Mouse (Mus musculus) heart, embryonic 11.5 days (tissue): ENCODE results near the gene Chrm5. TPM values are rescaled to one million over a fixed set of nuclear protein-coding genes. Genes with fewer than 3 reads are reported as not detected.

Source experiments
- ATAC-seq: fragments of 200-750 bp; cut with Nextera tagmentation; replicated peaks from 2 replicates; pipeline ENCODE4 v1.8.0; 2017; ENCODE audit warnings: moderate library complexity; ENCODE audit not compliant: insufficient number of reproducible peaks, low FRiP score, low TSS enrichment
- H3K27ac ChIP-seq: fragments of 300-500 bp; sonication (generic); 2 replicates; pipeline ENCODE4 v1.5.1; 2014; ENCODE audit warnings: mild to moderate bottlenecking, low read depth, low read length
- H3K27me3 ChIP-seq: fragments of 300-500 bp; sonication (generic); 2 replicates; pipeline ENCODE4 v1.6.1; 2014; ENCODE audit warnings: mild to moderate bottlenecking, low read length, mixed read lengths; ENCODE audit not compliant: control insufficient read depth, insufficient read depth
- H3K36me3 ChIP-seq: fragments of 300-500 bp; sonication (generic); 2 replicates; pipeline ENCODE4 v1.6.1; 2014; ENCODE audit warnings: mild to moderate bottlenecking, low read length, moderate library complexity, mixed read lengths; ENCODE audit not compliant: control insufficient read depth, insufficient read depth
- H3K4me1 ChIP-seq: fragments of 300-500 bp; sonication (generic); 2 replicates; pipeline ENCODE4 v1.6.1; 2014; ENCODE audit warnings: low read length; ENCODE audit not compliant: control insufficient read depth, insufficient read depth
- H3K4me2 ChIP-seq: fragments of 300-500 bp; sonication (generic); 2 replicates; pipeline ENCODE4 v1.6.1; 2014; ENCODE audit warnings: mild to moderate bottlenecking, moderate library complexity
- H3K4me3 ChIP-seq: fragments of 300-500 bp; sonication (generic); 2 replicates; pipeline ENCODE4 v1.5.1; 2014; ENCODE audit warnings: low read depth, low read length
- H3K9ac ChIP-seq: fragments of 300-500 bp; sonication (generic); 2 replicates; pipeline ENCODE4 v1.6.1; 2014; ENCODE audit warnings: mild to moderate bottlenecking, low read depth, low read length, moderate library complexity
- H3K9me3 ChIP-seq: fragments of 300-500 bp; sonication (generic); replicated peaks from 2 replicates; pipeline ENCODE4 v1.6.1; 2016; ENCODE audit warnings: low read length; ENCODE audit not compliant: control insufficient read depth
- WGBS: fragments of 180-500 bp; shearing (Covaris S2); extraction: QIAGEN DNeasy Blood & Tissue Kit; methylation state at CpG from one replicate; pipeline ENCODE4 v1.1.7; 2014; ENCODE audit not compliant: insufficient replicate concordance; 5-methylcytosine and 5-hydroxymethylcytosine counted together
- polyA plus RNA-seq: library from polyadenylated mRNA; unstranded; fragments of >200 nt; fragmentation: Nextera tagmentation; extraction: Ambion mirVana; gene quantifications from 2 replicates; pipeline ENCODE4 v1.2.1, GENCODE M21; 2014

The Chrm5 gene
- not detected in 2 replicates for polyA plus RNA-seq

GRCm38 (mm10) chr2:112480669-112481068, at the start of gene Chrm5:
Gene Chrm5, minus strand, starts transcription at chr2:112480769.
- no peak within 1 kb of the TSS for H3K4me3 ChIP-seq
- no peaks in the 10 kb centered on the region for H3K9me3 ChIP-seq
- H3K4me2 ChIP-seq, result no peak within 1 kb of the TSS
- H3K27me3 ChIP-seq, result no peaks in the 10 kb centered on the region
- H3K27ac ChIP-seq, result no peak within 1 kb of the TSS
- ATAC-seq, result no peak
- H3K36me3 ChIP-seq, result no peaks in the 10 kb centered on the region
- 78% methylated on average over 5 of the region's 5 CpGs for WGBS
- H3K9ac ChIP-seq, result no peak within 1 kb of the TSS
- H3K4me1 ChIP-seq, result no peaks in the 10 kb centered on the region

- Histone ChIP-seq H3K27ac (no peak overlapping the region), H3K4me1 (no peaks in the 10 kb centered on the region), H3K9me3 (no peaks in the 10 kb centered on the region), H3K27me3 (no peaks in the 10 kb centered on the region), H3K4me3 (no peak overlapping the region), H3K4me2 (no peak overlapping the region), H3K36me3 (no peaks in the 10 kb centered on the region), H3K9ac (no peak overlapping the region)
- WGBS, result 88% methylated on average over 3 of the region's 3 CpGs
- ATAC-seq, result no peak
Observed at GRCm38 (mm10) chr2:112526933-112527332, 46.4 kb upstream of the Chrm5 start.

DNA sequence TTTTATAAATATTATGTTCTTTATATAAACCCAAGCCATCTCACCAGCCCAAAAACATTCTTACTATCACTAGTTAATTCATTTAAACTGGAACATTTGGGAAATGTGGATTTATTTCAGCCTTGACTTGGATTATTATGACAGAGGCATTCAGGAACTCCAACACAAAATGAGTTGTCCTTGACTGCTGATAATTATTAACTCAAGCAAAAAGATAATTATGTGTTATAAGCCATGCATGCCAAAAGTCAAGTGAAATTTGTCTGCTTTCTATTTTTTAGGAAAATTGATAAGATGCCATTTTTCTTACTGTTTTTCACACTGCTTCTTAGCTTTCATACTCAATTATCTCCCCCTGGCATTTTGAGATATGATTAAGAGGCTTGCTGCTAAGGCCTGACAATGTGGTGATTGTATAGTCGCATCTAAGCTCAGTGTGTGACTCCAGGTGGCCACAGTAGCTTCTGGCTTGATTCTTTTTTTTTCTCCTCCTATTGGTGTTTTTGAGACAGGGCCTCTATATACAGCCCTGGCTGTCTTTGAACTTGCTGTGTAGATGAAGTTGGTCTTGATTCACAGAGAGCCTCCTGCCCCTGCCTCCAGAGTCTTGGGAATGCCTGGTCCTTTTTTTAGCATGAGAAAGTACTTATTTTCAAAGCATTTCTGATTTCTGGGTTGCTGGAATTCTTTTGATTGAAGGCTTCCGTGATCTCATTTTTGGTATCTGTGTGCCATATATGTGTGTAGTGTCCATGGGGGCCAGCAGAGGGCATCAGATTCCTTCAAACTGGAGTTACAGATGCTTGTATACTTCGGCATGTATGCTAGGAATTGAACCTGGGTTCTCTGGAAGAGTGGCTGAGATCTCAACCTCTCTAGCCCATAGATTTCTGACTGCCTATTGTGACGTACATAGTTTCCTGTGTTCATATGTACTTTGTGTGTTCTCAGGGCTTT, 40.2 kb upstream of the Chrm5 start:
- Histone ChIP-seq H3K4me1 (no peaks in the 10 kb centered on the region), H3K4me2 (no peak overlapping the region), H3K36me3 (no peaks in the 10 kb centered on the region), H3K27me3 (no peaks in the 10 kb centered on the region), H3K4me3 (no peak overlapping the region), H3K9me3 (no peaks in the 10 kb centered on the region), H3K27ac (no peak overlapping the region), H3K9ac (no peak overlapping the region)
- no peak for ATAC-seq
- 80% methylated on average over 4 of the region's 4 CpGs for WGBS

DNA sequence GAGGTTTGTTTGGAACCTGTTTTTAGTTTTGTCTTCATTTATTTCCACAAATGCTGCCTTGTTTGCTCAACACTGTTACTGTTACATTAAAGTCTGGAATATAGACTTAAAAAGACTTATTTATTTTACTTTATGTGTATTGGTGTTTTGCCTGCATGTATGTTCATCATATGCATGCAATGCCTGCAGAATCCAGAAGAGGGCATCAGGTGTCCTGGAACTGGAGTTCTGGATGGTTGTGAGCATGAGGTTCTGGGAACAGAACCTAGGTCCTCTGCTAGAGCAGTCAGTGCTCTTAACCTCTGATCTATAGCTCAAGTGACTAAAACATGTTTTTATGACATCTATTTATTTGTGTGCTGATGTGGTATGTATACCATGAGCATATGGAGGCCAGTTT, 38.0 kb upstream of the Chrm5 start:
- Histone ChIP-seq H3K9ac (no peak overlapping the region), H3K27me3 (no peaks in the 10 kb centered on the region), H3K4me2 (no peak overlapping the region), H3K4me3 (no peak overlapping the region), H3K4me1 (no peaks in the 10 kb centered on the region), H3K9me3 (no peaks in the 10 kb centered on the region), H3K27ac (no peak overlapping the region), H3K36me3 (no peaks in the 10 kb centered on the region)
- no peak for ATAC-seq

DNA sequence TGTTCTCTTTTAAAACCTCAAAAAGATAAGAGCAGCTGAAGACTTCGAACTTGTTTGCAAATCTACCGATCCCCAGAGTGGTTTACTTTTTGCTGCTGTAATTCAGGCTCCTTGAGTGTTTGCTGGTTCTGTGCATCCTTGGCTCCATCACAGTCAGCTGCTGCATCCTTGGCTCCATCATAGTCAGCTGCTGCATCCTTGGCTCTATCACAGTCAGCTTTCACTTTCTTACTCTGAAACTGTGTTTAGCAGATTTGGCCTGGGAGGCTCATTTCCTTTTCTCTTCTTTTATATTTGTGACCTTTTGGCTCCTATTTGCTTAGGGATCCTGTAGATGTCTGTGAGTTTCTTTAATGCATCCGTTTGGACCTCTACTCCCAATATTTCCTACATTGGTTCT, 36.6 kb upstream of the Chrm5 start:
- no peaks in the 10 kb centered on the region for H3K4me1 ChIP-seq
- H3K4me3 ChIP-seq, result no peak overlapping the region
- H3K9me3 ChIP-seq, result no peaks in the 10 kb centered on the region
- 86% methylated on average over 3 of the region's 3 CpGs for WGBS
- H3K9ac ChIP-seq, result no peak overlapping the region
- H3K36me3 ChIP-seq, result no peaks in the 10 kb centered on the region
- H3K27ac ChIP-seq, result no peak overlapping the region
- ATAC-seq, result no peak
- no peaks in the 10 kb centered on the region for H3K27me3 ChIP-seq
- no peak overlapping the region for H3K4me2 ChIP-seq

- 70% methylated on average over 3 of the region's 3 CpGs for WGBS
- H3K27me3 ChIP-seq, result no peaks in the 10 kb centered on the region
Observed at GRCm38 (mm10) chr2:112516728-112517127, 36.2 kb upstream of the Chrm5 start.

DNA sequence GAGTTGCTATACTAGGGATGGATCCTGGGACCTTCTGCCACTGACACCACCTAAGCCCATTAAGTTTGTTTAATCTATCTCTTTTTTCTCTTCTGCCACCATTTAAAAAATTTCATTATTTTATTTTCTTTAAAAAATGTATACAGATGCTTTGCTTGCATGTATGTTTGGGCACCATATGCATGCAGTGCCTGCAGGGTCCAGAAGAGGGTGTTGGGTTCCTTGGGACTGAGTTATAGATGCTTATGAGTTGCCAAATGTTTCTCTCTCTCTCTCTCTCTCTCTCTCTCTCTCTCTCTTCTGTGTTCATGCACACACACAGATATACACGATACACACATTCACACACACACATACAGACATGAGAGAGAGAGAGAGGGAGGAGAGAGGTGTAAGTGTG, 32.5 kb upstream of the Chrm5 start:
- H3K27me3 ChIP-seq, result no peaks in the 10 kb centered on the region
- no peak for ATAC-seq
- no peaks in the 10 kb centered on the region for H3K36me3 ChIP-seq
- 75% methylated on average over 1 of the region's 1 CpGs for WGBS
- no peaks in the 10 kb centered on the region for H3K4me1 ChIP-seq
- H3K27ac ChIP-seq, result no peak overlapping the region
- no peaks in the 10 kb centered on the region for H3K9me3 ChIP-seq
- no peak overlapping the region for H3K9ac ChIP-seq
- H3K4me2 ChIP-seq, result no peak overlapping the region
- no peak overlapping the region for H3K4me3 ChIP-seq

More at GRCm38 (mm10) chr2:112516728-112517127, 36.2 kb upstream of the Chrm5 start:
- Histone ChIP-seq H3K4me1 (no peaks in the 10 kb centered on the region), H3K9me3 (no peaks in the 10 kb centered on the region), H3K27ac (no peak overlapping the region), H3K9ac (no peak overlapping the region), H3K4me2 (no peak overlapping the region), H3K36me3 (no peaks in the 10 kb centered on the region), H3K4me3 (no peak overlapping the region)
- no peak for ATAC-seq

GRCm38 (mm10) chr2:112510140-112510539, 29.6 kb upstream of the Chrm5 start:
- 59% methylated on average over 4 of the region's 4 CpGs for WGBS
- Histone ChIP-seq H3K4me1 (no peaks in the 10 kb centered on the region), H3K27ac (no peak overlapping the region), H3K27me3 (no peaks in the 10 kb centered on the region), H3K9ac (no peak overlapping the region), H3K4me3 (no peak overlapping the region), H3K9me3 (no peaks in the 10 kb centered on the region), H3K4me2 (no peak overlapping the region), H3K36me3 (no peaks in the 10 kb centered on the region)
- ATAC-seq, result peak; percentile 82; the same call in 1 of the 2 replicates

DNA sequence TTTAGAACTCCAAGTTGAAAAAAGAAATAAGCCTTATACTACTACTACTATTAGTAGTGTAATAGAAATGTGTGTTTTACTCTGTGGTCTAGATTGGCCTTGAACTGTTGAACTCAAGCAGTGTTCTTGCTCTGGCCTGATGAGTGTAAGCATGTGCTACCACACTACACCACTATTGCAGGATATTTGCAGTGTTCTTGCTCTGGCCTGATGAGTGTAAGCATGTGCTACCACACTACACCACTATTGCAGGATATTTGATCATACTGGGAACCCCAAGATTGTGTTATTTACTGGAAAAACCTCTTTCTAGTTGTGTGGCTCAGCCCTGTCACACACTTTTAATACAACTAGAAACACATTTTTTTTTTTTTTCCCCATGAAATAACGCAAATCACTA, 26.9 kb upstream of the Chrm5 start:
- no peak overlapping the region for H3K9ac ChIP-seq
- H3K27ac ChIP-seq, result no peak overlapping the region
- no peak overlapping the region for H3K4me2 ChIP-seq
- H3K4me1 ChIP-seq, result no peaks in the 10 kb centered on the region
- no peaks in the 10 kb centered on the region for H3K27me3 ChIP-seq
- no peak for ATAC-seq
- H3K9me3 ChIP-seq, result no peaks in the 10 kb centered on the region
- no peak overlapping the region for H3K4me3 ChIP-seq
- no peaks in the 10 kb centered on the region for H3K36me3 ChIP-seq
- WGBS, result 91% methylated on average over 1 of the region's 1 CpGs
